Mouse (Mus musculus) ES-Bruce4 (cell line): ENCODE data around the gene Rest.

Experiments
- CTCF ChIP-seq: IDR thresholded peaks from one replicate; pipeline ENCODE4 v1.8.1; 2011; ENCODE audit warnings: low read depth, low read length
- EP300 ChIP-seq: IDR thresholded peaks from 2 replicates; pipeline ENCODE4 v1.6.1; 2011; ENCODE audit warnings: low read depth, low read length; ENCODE audit not compliant: insufficient read depth
- POLR2A ChIP-seq: IDR thresholded peaks from one replicate; pipeline ENCODE4 v1.8.1; 2011; ENCODE audit warnings: low read length; ENCODE audit not compliant: insufficient read depth

DNA sequence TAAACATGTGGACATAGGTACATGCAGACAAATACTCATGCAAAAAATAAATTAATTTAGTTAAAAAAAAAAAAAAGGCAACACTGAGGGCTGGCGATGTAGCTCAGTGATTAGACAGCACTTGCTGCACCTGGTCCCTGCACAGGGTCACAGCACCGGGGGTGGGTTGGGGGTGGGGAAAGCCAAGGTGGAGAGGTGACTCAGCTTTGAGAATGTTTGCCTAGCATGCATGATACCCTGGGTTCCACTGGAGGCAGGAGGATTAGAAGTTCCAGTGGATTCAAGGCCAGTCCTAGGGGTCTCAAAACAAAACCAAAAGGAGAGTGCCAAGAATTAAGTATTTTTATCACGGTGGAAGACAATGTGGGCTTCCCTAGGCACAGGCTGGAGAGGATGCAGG is 7.7 kb upstream of the Rest start:
- TF ChIP-seq POLR2A = no peak
- TF ChIP-seq EP300 = 0 out of 2 replicates have a peak, but pooled peaks have one; percentile 29
- TF ChIP-seq CTCF = no peak
